Mouse (Mus musculus) heart, postnatal 0 days (tissue): ENCODE measurements around the gene Camk2d.
A peak's percentile ranks its signal among the peaks of the same experiment; 100 is the strongest.

Experiments used
- CTCF ChIP-seq: IDR thresholded peaks from 2 replicates; pipeline ENCODE4 v1.5.1; 2016; ENCODE audit warnings: antibody characterized with exemption, control low read depth, low read depth
- EP300 ChIP-seq: IDR thresholded peaks from 2 replicates; pipeline ENCODE4 v1.6.1; 2016; ENCODE audit warnings: antibody characterized with exemption, low read depth

GRCm38 (mm10) chr3:126575927-126576326 is 20.2 kb upstream of the Camk2d start:
- TF ChIP-seq CTCF (peak; percentile 36; the same call in 1 of the 2 replicates), EP300 (no peak)
